Mouse (Mus musculus) ES-E14 (cell line): Measurements from ENCODE around the gene Copz1. TPM values are rescaled to one million over a fixed set of nuclear protein-coding genes. Genes with fewer than 3 reads are reported as not detected.

Source experiments
- DNase-seq: peaks from one replicate; pipeline ENCODE4 v3.0.0-alpha.2; 2013; ENCODE audit warnings: low read depth, low spot score
- H3K27ac ChIP-seq: 2 replicates; pipeline ENCODE4 v1.5.1; 2012; ENCODE audit warnings: low read depth, mild to moderate bottlenecking, low read length, moderate library complexity, mixed read lengths; ENCODE audit not compliant: poor library complexity, insufficient read depth, severe bottlenecking
- H3K36me3 ChIP-seq: 2 replicates; pipeline ENCODE4 v1.6.1; 2012; ENCODE audit warnings: mild to moderate bottlenecking, low read length, moderate library complexity, mixed read lengths; ENCODE audit not compliant: control insufficient read depth, poor library complexity, insufficient read depth, severe bottlenecking
- H3K4me1 ChIP-seq, 2 experiments: fragments of 150-350 bp in 1 of 2; sonication (generic) in 1 of 2; 2 replicates each; pipeline ENCODE4 v1.6.1; 2012; ENCODE audit warnings: low read length in 2 of 2, mild to moderate bottlenecking in 1 of 2, mixed read lengths in 1 of 2; ENCODE audit not compliant: control insufficient read depth in 2 of 2, insufficient read depth in 2 of 2, poor library complexity in 1 of 2
- H3K4me3 ChIP-seq, 2 experiments: fragments of 150-350 bp in 1 of 2; sonication (generic) in 1 of 2; 2 replicates each; pipeline ENCODE4 v1.5.1; 2012; ENCODE audit warnings: low read length in 2 of 2, low read depth in 1 of 2, mild to moderate bottlenecking in 1 of 2, mixed read lengths in 1 of 2; ENCODE audit not compliant: insufficient read depth in 1 of 2, poor library complexity in 1 of 2, severe bottlenecking in 1 of 2
- H3K9ac ChIP-seq: 2 replicates; pipeline ENCODE4 v1.6.1; 2012; ENCODE audit warnings: low read depth, mild to moderate bottlenecking, low read length, mixed read lengths; ENCODE audit not compliant: poor library complexity, insufficient read depth, severe bottlenecking
- H3K9me3 ChIP-seq: fragments of 150-350 bp; sonication (generic); 2 replicates; pipeline ENCODE4 v1.6.1; 2012; ENCODE audit warnings: low read depth, mild to moderate bottlenecking, low read length; ENCODE audit not compliant: control insufficient read depth, insufficient read depth
- CHD2 ChIP-seq: IDR thresholded peaks from 2 replicates; pipeline ENCODE4 v1.6.1; 2014; ENCODE audit warnings: mild to moderate bottlenecking, low read depth, low read length, inconsistent platforms
- HCFC1 ChIP-seq: IDR thresholded peaks from 2 replicates; pipeline ENCODE4 v1.6.1; 2012; ENCODE audit warnings: low read length, inconsistent platforms, borderline replicate concordance; ENCODE audit not compliant: insufficient read depth
- MAFK ChIP-seq: IDR thresholded peaks from 2 replicates; pipeline ENCODE4 v1.6.1; 2014; ENCODE audit warnings: mild to moderate bottlenecking, low read depth, low read length, inconsistent platforms; ENCODE audit not compliant: insufficient read depth
- ZC3H11A ChIP-seq: IDR thresholded peaks from 2 replicates; pipeline ENCODE4 v1.6.1; 2012; ENCODE audit warnings: low read depth, mild to moderate bottlenecking, inconsistent platforms, low read length, borderline replicate concordance
- ZNF384 ChIP-seq: IDR thresholded peaks from 2 replicates; pipeline ENCODE4 v1.6.1; 2012; ENCODE audit warnings: low read depth, low read length, inconsistent platforms
- in situ Hi-C, 2 experiments: fragments of 600-800 bp; cut with MboI; formaldehyde crosslinking; loops; one replicate each; pipeline ENCODE4 v1.15.1; 2025; ENCODE audit warnings: low sequenced_read_pairs in 2 of 2, inconsistent platforms in 1 of 2; ENCODE audit not compliant: unreplicated experiment in 2 of 2
- total RNA-seq: library from RNA; depleted of rRNA; stranded (reverse); fragments of 300-350 nt; gene quantifications from 2 replicates; pipeline ENCODE4 v1.2.3, GENCODE M21; 2012

Gene Copz1
- total RNA-seq, 1 experiment = 85.5 TPM

DNA sequence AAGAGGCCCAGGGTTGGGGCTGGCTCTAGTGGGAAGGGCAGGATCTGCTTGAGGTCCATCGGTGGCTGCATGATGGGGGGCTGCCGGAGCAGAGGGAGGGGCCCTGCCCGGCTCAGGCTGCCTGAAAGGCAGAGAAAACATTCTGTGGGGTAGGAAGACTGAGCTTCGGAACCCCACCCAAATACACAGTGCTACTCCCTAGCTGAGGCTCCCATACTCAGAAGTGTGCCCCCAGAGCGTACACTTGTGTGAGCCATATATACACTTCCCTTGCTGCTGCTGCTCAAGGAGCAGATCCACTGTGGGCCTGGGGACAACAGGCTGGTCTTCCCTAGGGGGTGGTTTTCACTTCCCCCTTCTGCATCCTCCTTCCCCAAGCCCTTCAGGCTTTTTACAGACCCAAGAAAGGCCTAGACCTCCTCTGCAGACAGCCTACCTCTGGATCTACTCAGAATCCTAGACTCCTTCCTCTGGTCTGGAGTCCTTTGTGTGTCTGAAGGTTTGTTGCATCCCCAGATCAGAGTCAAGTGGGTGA, 60.6 kb downstream of the Copz1 start:
- TF ChIP-seq CHD2 = no peak
- no peak for TF ChIP-seq ZNF384
- TF ChIP-seq ZC3H11A = no peak
- TF ChIP-seq HCFC1 = no peak
- TF ChIP-seq MAFK = no peak
- Histone ChIP-seq H3K36me3 (no peaks in the 10 kb centered on the region), H3K4me3 (no peak overlapping the region), H3K9ac (no peak overlapping the region), H3K4me1 (peaks cover 4 to 39% of the 10 kb centered on the region in 2 experiments), H3K27ac (no peak overlapping the region), H3K9me3 (no peaks in the 10 kb centered on the region)
- in situ Hi-C loops = no loop called here
- no peak for DNase-seq

DNA sequence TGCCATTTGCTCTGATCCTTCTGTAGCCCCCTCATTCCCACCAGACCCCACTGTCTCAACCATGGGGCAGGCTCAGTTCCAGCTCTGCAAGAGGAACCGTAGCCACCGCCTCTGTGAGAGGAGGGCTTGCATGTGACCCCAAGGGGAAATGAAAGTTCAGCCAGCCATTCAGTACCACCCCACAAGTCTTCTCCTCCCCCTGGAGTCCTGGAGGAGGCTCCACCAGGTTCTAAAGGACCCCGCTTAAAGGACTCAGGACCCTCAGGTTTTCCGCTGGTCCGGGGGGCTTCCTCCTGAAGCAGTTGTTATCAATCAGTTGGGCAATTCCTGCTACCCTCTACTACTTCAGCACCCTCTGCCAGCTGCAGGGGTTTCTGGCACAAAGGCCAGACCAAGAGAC, 61.2 kb downstream of the Copz1 start:
- Histone ChIP-seq H3K9me3 (no peaks in the 10 kb centered on the region), H3K4me1 (peaks cover 8 to 45% of the 10 kb centered on the region in 2 experiments), H3K36me3 (no peaks in the 10 kb centered on the region), H3K27ac (no peak overlapping the region), H3K4me3 (no peak overlapping the region), H3K9ac (no peak overlapping the region)
- TF ChIP-seq CHD2 = no peak
- TF ChIP-seq ZNF384 = no peak
- no peak for TF ChIP-seq ZC3H11A
- no peak for TF ChIP-seq HCFC1
- TF ChIP-seq MAFK = no peak
- in situ Hi-C loops = no loop called here
- no peak for DNase-seq

DNA sequence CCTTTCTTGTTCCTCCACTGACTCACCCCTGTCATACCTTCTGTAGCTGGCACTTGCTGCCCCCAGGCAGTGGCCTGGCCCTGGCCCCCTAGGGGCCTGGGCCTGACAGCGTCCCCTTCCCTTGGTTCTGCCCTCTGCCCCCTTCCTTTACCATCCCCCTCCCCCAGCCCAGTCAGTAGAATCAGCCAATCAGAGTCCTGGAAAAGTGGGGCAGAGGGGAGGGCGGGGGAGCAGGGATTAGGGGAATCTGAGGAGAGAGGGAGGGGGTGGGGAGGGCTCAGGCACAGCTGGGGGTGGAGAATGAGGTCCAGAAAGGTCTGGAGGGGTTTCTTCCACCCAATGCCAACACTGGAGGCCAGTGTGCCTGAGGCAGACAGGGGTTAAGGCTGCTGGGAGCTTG, 61.7 kb downstream of the Copz1 start:
- DNase-seq = no peak
- in situ Hi-C loops = no loop called here
- H3K9ac ChIP-seq = no peak overlapping the region
- H3K9me3 ChIP-seq = no peaks in the 10 kb centered on the region
- no peak overlapping the region for H3K27ac ChIP-seq
- peaks cover 8 to 49% of the 10 kb centered on the region in 2 experiments for H3K4me1 ChIP-seq
- H3K4me3 ChIP-seq = no peak overlapping the region
- TF ChIP-seq ZC3H11A = no peak
- TF ChIP-seq ZNF384 = no peak
- no peak for TF ChIP-seq HCFC1
- no peak for TF ChIP-seq MAFK
- TF ChIP-seq CHD2 = no peak
- H3K36me3 ChIP-seq = no peaks in the 10 kb centered on the region

DNA sequence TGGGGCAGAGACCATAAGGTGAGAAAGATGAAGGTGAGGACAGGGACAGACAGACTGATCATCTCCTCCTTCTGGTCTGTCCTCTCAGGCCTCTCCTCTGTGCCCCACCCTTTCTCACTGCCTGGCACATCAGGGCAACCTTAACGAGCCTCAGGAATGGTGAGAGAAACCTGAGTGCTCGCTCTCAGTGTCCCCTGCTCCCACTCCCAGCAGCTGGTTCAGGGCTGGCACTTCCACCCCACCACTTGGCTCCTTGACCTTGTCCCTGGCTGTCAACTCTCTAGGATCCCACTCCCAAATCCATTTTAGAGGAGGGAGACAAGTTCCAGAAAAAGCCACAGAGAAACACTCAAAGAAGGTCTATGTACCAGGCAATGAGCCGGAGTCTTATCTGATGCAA, 62.5 kb downstream of the Copz1 start:
- H3K4me1 ChIP-seq = peaks cover 8 to 49% of the 10 kb centered on the region in 2 experiments
- H3K9ac ChIP-seq = no peak overlapping the region
- no peak overlapping the region for H3K4me3 ChIP-seq
- in situ Hi-C loops = no loop called here
- no peak for DNase-seq
- no peaks in the 10 kb centered on the region for H3K36me3 ChIP-seq
- no peak for TF ChIP-seq ZC3H11A
- TF ChIP-seq MAFK = no peak
- TF ChIP-seq ZNF384 = no peak
- TF ChIP-seq CHD2 = no peak
- H3K27ac ChIP-seq = no peak overlapping the region
- H3K9me3 ChIP-seq = no peaks in the 10 kb centered on the region
